Mouse (Mus musculus) CH12.LX (cell line): ENCODE data around the gene Syt8.

Source experiments
- CTCF ChIP-seq, 2 experiments: IDR thresholded peaks in 1 of 2; conservative IDR thresholded peaks in 1 of 2; 2 replicates each; pipeline ENCODE4 v1.5.1; 2011 to 2012; ENCODE audit warnings: low read depth in 2 of 2, low read length in 2 of 2, improper control_type of control experiment in 1 of 2, inconsistent platforms in 1 of 2, mild to moderate bottlenecking in 1 of 2, moderate library complexity in 1 of 2
- E2F4 ChIP-seq: IDR thresholded peaks from 2 replicates; pipeline ENCODE4 v1.6.1; 2011; ENCODE audit warnings: low read depth, low read length, improper control_type of control experiment; ENCODE audit not compliant: insufficient replicate concordance
- GABPA ChIP-seq: IDR thresholded peaks from 2 replicates; pipeline ENCODE4 v1.6.1; 2012; ENCODE audit warnings: low read depth, low read length, improper control_type of control experiment, inconsistent platforms; ENCODE audit not compliant: insufficient replicate concordance
- HCFC1 ChIP-seq: IDR thresholded peaks from 2 replicates; pipeline ENCODE4 v1.6.1; 2012; ENCODE audit warnings: low read depth, mild to moderate bottlenecking, inconsistent platforms, low read length, improper control_type of control experiment
- MAFK ChIP-seq: IDR thresholded peaks from 2 replicates; pipeline ENCODE4 v1.6.1; 2011; ENCODE audit warnings: low read length, improper control_type of control experiment; ENCODE audit not compliant: insufficient replicate concordance
- MEF2A ChIP-seq: IDR thresholded peaks from 2 replicates; pipeline ENCODE4 v1.6.1; 2014; ENCODE audit warnings: low read depth, mild to moderate bottlenecking, inconsistent platforms, low read length, improper control_type of control experiment, borderline replicate concordance
- MYC ChIP-seq: IDR thresholded peaks from 2 replicates; pipeline ENCODE4 v1.6.1; 2011; ENCODE audit warnings: low read depth, mild to moderate bottlenecking, improper control_type of control experiment, low read length
- POLR2A ChIP-seq: IDR thresholded peaks from 2 replicates; pipeline ENCODE4 v1.6.1; 2011; ENCODE audit warnings: low read depth, mild to moderate bottlenecking, improper control_type of control experiment, low read length
- RAD21 ChIP-seq: IDR thresholded peaks from 2 replicates; pipeline ENCODE4 v1.6.1; 2011; ENCODE audit warnings: low read depth, mild to moderate bottlenecking, low read length, improper control_type of control experiment, moderate library complexity
- SIN3A ChIP-seq: IDR thresholded peaks from 2 replicates; pipeline ENCODE4 v1.6.1; 2012; ENCODE audit warnings: low read length, improper control_type of control experiment, inconsistent platforms
- SMC3 ChIP-seq: IDR thresholded peaks from 2 replicates; pipeline ENCODE4 v1.6.1; 2011; ENCODE audit warnings: low read depth, low read length, improper control_type of control experiment
- USF2 ChIP-seq: conservative IDR thresholded peaks from 2 replicates; pipeline ENCODE4 v1.6.1; 2011; ENCODE audit warnings: low read depth, low read length, improper control_type of control experiment

DNA sequence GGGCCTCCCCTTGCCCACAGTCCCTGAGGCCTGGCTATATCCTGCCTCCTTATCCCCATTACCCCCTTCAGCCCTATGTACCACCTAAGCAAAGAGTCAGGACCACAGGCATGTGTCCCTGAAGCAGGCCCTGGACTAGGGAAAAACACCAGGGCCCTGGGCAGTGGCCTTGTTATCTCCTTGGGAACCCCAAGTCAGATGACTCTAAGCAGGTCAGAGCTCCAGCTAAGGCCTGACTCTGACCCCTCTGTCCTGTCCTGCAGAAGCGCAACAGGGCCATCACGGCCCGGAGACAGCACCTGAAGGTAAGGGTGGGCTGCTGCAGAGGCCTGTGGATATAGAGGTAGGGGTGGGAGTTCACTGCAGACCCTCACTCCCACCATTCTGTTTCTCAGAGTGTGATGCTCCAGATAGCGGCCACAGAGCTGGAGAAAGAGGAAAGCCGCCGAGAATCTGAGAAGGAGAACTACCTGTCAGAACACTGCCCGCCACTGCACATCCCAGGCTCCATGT lies 8.3 kb downstream of the Syt8 start:
- no peak for TF ChIP-seq CTCF (conservative IDR thresholded peaks at IDR 0.05 in 1 of 2, IDR thresholded peaks at IDR 0.05 in 1 of 2; ENCODE audit: low read depth in 2 of 2, low read length in 2 of 2)
- TF ChIP-seq SIN3A = no peak
- no peak for TF ChIP-seq MAFK
- no peak for TF ChIP-seq MYC
- no peak for TF ChIP-seq POLR2A
- TF ChIP-seq USF2 = no peak
- no peak for TF ChIP-seq MEF2A
- no peak for TF ChIP-seq SMC3
- 0 out of 2 replicates have a peak, but pooled peaks have one; percentile 1 for TF ChIP-seq RAD21
- TF ChIP-seq E2F4 = no peak
- TF ChIP-seq HCFC1 = no peak
- no peak for TF ChIP-seq GABPA
